Mouse (Mus musculus) retina, postnatal 1 day (tissue): Measurements from ENCODE around the gene Apol8.
A peak's percentile ranks its signal among the peaks of the same experiment; 100 is the strongest.

Experiments used
- DNase-seq: peaks from one replicate; pipeline ENCODE4 v3.0.0-alpha.2; 2012

Apol8 gene

GRCm38 (mm10) chr15:77784039-77784824, 27.4 kb upstream of the Apol8 start:
- DNase-seq = peak; percentile 20

GRCm38 (mm10) chr15:77782449-77783014, 25.7 kb upstream of the Apol8 start:
- peak; percentile 26 for DNase-seq

- peak; percentile 75 for DNase-seq
Measured at GRCm38 (mm10) chr15:77775186-77775963, 18.6 kb upstream of the Apol8 start.

GRCm38 (mm10) chr15:77774303-77774702, 17.5 kb upstream of the Apol8 start:
- no peak for DNase-seq

- DNase-seq = no peak
Measured at GRCm38 (mm10) chr15:77773099-77773915, 16.5 kb upstream of the Apol8 start.

GRCm38 (mm10) chr15:77770942-77771341, 14.1 kb upstream of the Apol8 start:
- DNase-seq = no peak

GRCm38 (mm10) chr15:77770341-77770740, 13.5 kb upstream of the Apol8 start:
- DNase-seq = no peak

- no peak for DNase-seq
Measured at GRCm38 (mm10) chr15:77766981-77767380, 10.2 kb upstream of the Apol8 start.

GRCm38 (mm10) chr15:77765484-77766093, 8.8 kb upstream of the Apol8 start:
- no peak for DNase-seq

GRCm38 (mm10) chr15:77764391-77765006, 7.7 kb upstream of the Apol8 start:
- DNase-seq = no peak

- no peak for DNase-seq
Measured at GRCm38 (mm10) chr15:77763702-77764101, 6.9 kb upstream of the Apol8 start.

- no peak for DNase-seq
Measured at GRCm38 (mm10) chr15:77763050-77763449, 6.2 kb upstream of the Apol8 start.

GRCm38 (mm10) chr15:77761561-77762380, 5.0 kb upstream of the Apol8 start:
- DNase-seq = peak; percentile 60

- DNase-seq = no peak
Measured at GRCm38 (mm10) chr15:77761083-77761482, 4.3 kb upstream of the Apol8 start.

- no peak for DNase-seq
Measured at GRCm38 (mm10) chr15:77760037-77760436, 3.2 kb upstream of the Apol8 start.

- DNase-seq = no peak
Measured at GRCm38 (mm10) chr15:77757586-77758226, 903 bp upstream of the Apol8 start.

GRCm38 (mm10) chr15:77756081-77756480, 722 bp downstream of the Apol8 start:
- no peak for DNase-seq

- no peak for DNase-seq
Measured at GRCm38 (mm10) chr15:77755132-77755531, 1.7 kb downstream of the Apol8 start.

- peak; percentile 80 for DNase-seq
Measured at GRCm38 (mm10) chr15:77752443-77752842, 4.4 kb downstream of the Apol8 start.

- peak; percentile 59 for DNase-seq
Measured at GRCm38 (mm10) chr15:77750461-77750860, 6.3 kb downstream of the Apol8 start.
